Mouse (Mus musculus): ENCODE measurements around the gene Svbp. TPM values are rescaled to one million over a fixed set of nuclear protein-coding genes. Genes with fewer than 3 reads are reported as not detected.
A peak's percentile ranks its signal among the peaks of the same experiment; 100 is the strongest.

Svbp gene
- total and polyA plus RNA-seq, 3 experiments = 15.7 to 23.5 (median 15.8) TPM

DNA sequence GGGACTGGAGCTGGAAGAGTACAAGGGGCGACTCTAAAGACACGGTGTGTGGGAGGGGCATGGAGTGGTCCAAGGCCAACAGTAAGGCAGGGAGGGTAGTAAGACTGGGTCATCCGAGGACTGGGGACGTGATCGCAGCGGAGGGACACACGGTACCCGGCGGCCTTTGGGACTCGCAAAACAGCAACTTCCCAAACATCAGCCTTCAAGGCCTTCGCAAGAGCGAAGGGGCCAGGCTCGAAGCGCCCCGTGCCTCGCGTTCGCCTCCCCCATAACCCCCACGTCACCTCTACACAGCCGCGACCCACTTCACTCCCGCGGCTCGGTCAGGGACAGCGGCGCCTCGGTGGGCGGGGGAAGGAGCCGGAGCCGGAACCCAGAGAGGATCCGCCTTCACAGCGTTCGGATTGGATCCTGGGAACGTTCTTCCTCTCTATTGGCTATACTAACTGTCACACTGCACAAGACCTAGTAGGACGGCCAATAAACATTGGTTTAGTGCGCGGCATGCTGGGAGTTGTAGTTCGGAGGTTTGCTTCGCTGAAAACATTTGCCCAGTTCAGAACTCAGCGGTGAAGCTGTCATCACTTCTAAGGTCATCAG is 21.2 kb upstream of the Svbp start, which contains the start of gene Zfp691 (continued):
- TF ChIP-seq ETS1 (conservative IDR thresholded peaks at IDR 0.05; ENCODE audit: low read depth, low read length) (no peak), E2F4 (IDR thresholded peaks at IDR 0.05; ENCODE audit: insufficient replicate concordance, low read depth, low read length) (no peak), MYC (IDR thresholded peaks at IDR 0.05; ENCODE audit: low read depth, low read length) (no peak), MAFK (IDR thresholded peaks at IDR 0.05; ENCODE audit: insufficient replicate concordance, low read length) (no peak), ZC3H11A (IDR thresholded peaks at IDR 0.05; ENCODE audit: low read depth, low read length) (no peak), MAZ (IDR thresholded peaks at IDR 0.05; ENCODE audit: low read depth, low read length) (no peak), ZMIZ1 (IDR thresholded peaks at IDR 0.05; ENCODE audit: low read depth, low read length) (peak; percentile 66), CHD1 (IDR thresholded peaks at IDR 0.05; ENCODE audit: low read depth, low read length) (no peak; the same call in 1 of the 2 replicates), IRF4 (IDR thresholded peaks at IDR 0.05; ENCODE audit: low read depth, low read length) (no peak), POLR2A (IDR thresholded peaks at IDR 0.05; ENCODE audit: low read depth, low read length) (peak; percentile 75)

- no peak overlapping the region for H3K27ac ChIP-seq (ENCODE audit: insufficient read depth, low read depth)
- in situ Hi-C loops (cut with MboI; ENCODE audit: low pct_ligation_motif_present, low pct_unique_long_range_greater_than_20kb, low sequenced_read_pairs) = loop anchor here (10.0 kb wide), 1 partner anchor 523 kb away; the partner anchor contains the start of gene Olfr62
- H3K4me1 ChIP-seq (ENCODE audit: control insufficient read depth in 1 of 2, insufficient read depth in 2 of 2) = peaks cover 7 to 24% of the 10 kb centered on the region in 2 experiments
- H3K4me2 ChIP-seq (ENCODE audit: insufficient read depth, low read depth, poor library complexity, severe bottlenecking) = no peak overlapping the region
- TF ChIP-seq POLR2AphosphoS2 (IDR thresholded peaks at IDR 0.05; ENCODE audit: low read depth, low read length) (no peak), USF1 (IDR thresholded peaks at IDR 0.05; ENCODE audit: low read depth, low read length) (no peak), UBTF (IDR thresholded peaks at IDR 0.05; ENCODE audit: low read depth, low read length) (no peak), SMC3 (IDR thresholded peaks at IDR 0.05; ENCODE audit: low read depth, low read length) (no peak), HCFC1 (IDR thresholded peaks at IDR 0.05; ENCODE audit: low read depth, low read length) (no peak), NELFE (IDR thresholded peaks at IDR 0.05; ENCODE audit: low read depth, low read length) (no peak), JUN (IDR thresholded peaks at IDR 0.05; ENCODE audit: insufficient read depth, low read depth, low read length) (no peak), CHD2 (IDR thresholded peaks at IDR 0.05; ENCODE audit: low read length) (no peak), MAZ (IDR thresholded peaks at IDR 0.05; ENCODE audit: low read depth, low read length) (no peak)
- no peaks in the 10 kb centered on the region for H3K79me2 ChIP-seq (replicated peaks; ENCODE audit: control insufficient read depth, extremely low read depth, insufficient read depth, poor library complexity, severe bottlenecking)
- H3K36me3 ChIP-seq (replicated peaks in 1 of 2; ENCODE audit: control insufficient read depth in 1 of 2, insufficient read depth in 1 of 2, low read length in 1 of 2) = no peaks in the 10 kb centered on the region
- no peak for DNase-seq (ENCODE audit: extremely low read depth)
- no peaks in the 10 kb centered on the region for H3K9me3 ChIP-seq (replicated peaks; ENCODE audit: low read length)
- no peak overlapping the region for H3K9ac ChIP-seq (ENCODE audit: insufficient read depth, low read depth)
- H3K4me3 ChIP-seq (replicated peaks in 1 of 3; ENCODE audit: low read depth in 2 of 3, low read length in 2 of 3, poor library complexity in 1 of 3) = no peak overlapping the region
- H3K27me3 ChIP-seq (replicated peaks) = peaks cover 15% of the 10 kb centered on the region
- dilution Hi-C loops (cut with MboI; ENCODE audit: extremely low pct_ligation_motif_present, extremely low pct_unique_long_range_greater_than_20kb, low sequenced_read_pairs) = no loop called here
These were observed 17.4 kb upstream of the Svbp start for GRCm38 (mm10) chr4:119177702-119178101.

DNA sequence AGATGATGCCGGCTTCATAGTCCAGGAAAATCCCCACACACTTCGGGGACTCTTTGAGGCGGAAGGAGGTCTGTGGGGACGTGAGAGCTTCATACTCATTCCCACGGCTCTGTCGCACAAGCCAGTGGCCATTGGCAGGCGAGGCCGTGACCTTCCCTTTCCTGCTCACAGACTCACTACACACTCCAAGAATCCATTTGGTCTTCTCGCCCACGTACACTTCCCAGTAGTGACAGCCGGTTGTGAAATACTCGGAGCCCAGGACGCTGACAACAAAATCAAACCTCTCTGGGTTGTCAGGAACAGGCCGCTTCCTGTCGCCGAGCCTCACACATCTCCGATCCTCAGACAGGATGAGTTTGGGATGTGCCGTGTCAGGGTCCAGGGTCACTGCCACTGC is 16.8 kb upstream of the Svbp start:
- no peak for TF ChIP-seq TBP (conservative IDR thresholded peaks at IDR 0.05; ENCODE audit: low read depth, low read length)
- dilution Hi-C loops (cut with MboI; ENCODE audit: extremely low pct_ligation_motif_present, extremely low pct_unique_long_range_greater_than_20kb, low sequenced_read_pairs) = no loop called here
- no peak overlapping the region for H3K27ac ChIP-seq (ENCODE audit: insufficient read depth, low read depth)

More for the DNA sequence above, 16.8 kb upstream of the Svbp start:
- no peak overlapping the region for H3K4me3 ChIP-seq (replicated peaks in 1 of 3; ENCODE audit: low read depth in 2 of 3, low read length in 2 of 3, poor library complexity in 1 of 3)
- H3K79me2 ChIP-seq (replicated peaks; ENCODE audit: control insufficient read depth, extremely low read depth, insufficient read depth, poor library complexity, severe bottlenecking) = no peaks in the 10 kb centered on the region
- H3K27me3 ChIP-seq (replicated peaks) = peaks cover 18% of the 10 kb centered on the region
- in situ Hi-C loops (cut with MboI; ENCODE audit: low pct_ligation_motif_present, low pct_unique_long_range_greater_than_20kb, low sequenced_read_pairs) = loop anchor here (10.0 kb wide), 1 partner anchor 524 kb away; the partner anchor contains the start of gene Olfr62
- peaks cover 7 to 18% of the 10 kb centered on the region in 2 experiments for H3K4me1 ChIP-seq (ENCODE audit: control insufficient read depth in 1 of 2, insufficient read depth in 2 of 2)
- no peak for DNase-seq (ENCODE audit: extremely low read depth)
- no peaks in the 10 kb centered on the region for H3K36me3 ChIP-seq (replicated peaks in 1 of 2; ENCODE audit: control insufficient read depth in 1 of 2, insufficient read depth in 1 of 2, low read length in 1 of 2)
- no peak overlapping the region for H3K9ac ChIP-seq (ENCODE audit: insufficient read depth, low read depth)
- H3K9me3 ChIP-seq (replicated peaks; ENCODE audit: low read length) = no peaks in the 10 kb centered on the region
- H3K4me2 ChIP-seq (ENCODE audit: insufficient read depth, low read depth, poor library complexity, severe bottlenecking) = no peak overlapping the region

Data from CH12.LX (cell line).